Mouse (Mus musculus): ENCODE results near the gene Fam3a.
A peak's percentile ranks its signal among the peaks of the same experiment; 100 is the strongest.
"Not testable (repeated sequence)": the region's sequence is repeated elsewhere in the genome, so short reads cannot be mapped to it uniquely, and the experiment has no call there.

Gene Fam3a

DNA sequence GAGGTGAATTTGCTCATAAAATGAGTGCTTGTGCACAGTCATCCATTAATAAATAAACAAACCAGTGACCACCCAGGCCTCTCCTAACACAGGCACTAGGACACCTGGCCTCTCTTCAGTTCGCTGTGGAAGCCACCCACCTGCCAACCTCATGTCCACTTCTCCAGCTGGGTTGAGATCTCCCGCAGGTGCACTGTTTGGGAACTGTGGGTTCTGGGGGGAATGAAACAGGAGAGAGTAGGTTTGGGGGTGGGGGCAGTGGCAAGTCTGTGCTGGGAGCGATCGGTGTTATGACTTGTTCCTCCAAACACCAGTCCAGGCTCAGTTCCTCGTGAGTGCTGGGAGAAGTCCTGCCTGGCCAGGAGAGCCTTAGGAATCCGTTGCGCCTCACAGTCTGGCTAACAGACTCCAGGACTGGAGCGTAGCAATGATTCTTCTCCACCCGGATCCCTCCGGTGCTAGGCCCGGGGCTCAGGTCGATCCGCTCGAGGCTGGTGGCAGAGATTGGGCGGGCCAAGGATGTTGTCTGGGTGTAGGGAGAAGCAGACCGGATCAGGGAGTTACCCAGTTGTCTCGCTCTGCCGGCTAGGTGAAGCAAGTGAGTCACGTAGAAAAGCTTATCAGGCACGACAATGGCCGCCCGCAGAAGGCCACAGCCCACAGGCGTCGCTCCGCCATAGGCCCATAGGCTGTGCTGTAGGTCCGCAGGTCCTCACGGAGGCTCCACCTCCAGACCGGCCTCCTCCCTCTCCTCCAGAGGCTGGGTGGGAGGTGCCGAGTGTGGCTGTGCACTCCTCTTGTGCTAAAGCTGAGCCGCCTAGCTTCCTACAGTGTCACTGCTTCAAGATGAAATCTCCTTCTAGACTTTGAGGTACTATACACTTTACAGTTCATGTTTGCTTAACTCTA lies at the start of gene Fam3a, which contains the start of gene Ikbkg:
TSS of gene Fam3a (minus strand) at position 738 of the 909 bp plus-strand sequence.
TSS of gene Ikbkg (plus strand) at position 756 of the 909 bp plus-strand sequence.
- DNase-seq (ENCODE audit: low read depth, low spot score), result peak; percentile 95

DNA sequence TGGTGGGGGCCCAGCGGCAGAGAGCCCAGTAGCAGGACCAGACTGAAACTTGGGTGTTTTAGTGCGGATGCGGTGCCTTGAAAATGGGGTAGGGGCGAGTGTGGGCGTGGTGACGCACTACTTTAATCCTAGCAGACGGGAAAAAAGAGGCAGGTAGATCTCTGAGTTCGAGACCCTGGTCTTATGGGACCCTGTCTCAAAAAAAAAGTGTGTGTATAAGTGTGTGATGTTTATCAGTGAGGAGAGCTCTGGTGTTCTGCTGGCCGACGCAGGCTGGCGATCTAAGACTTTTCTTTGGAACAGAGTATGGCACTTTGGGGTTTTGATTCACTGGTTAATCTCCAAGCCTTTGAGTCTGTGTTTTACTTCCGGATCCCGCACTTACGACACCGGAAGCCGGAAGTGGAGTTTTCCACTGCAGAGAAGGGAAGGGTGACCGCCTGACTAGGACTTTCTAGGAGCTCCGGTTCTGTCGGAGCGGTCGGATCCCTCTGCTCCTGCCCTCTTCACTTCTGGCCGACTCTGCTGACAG lies 36.3 kb upstream of the Fam3a start:
- DNase-seq (ENCODE audit: low read depth, low spot score), result peak; percentile 87

DNA sequence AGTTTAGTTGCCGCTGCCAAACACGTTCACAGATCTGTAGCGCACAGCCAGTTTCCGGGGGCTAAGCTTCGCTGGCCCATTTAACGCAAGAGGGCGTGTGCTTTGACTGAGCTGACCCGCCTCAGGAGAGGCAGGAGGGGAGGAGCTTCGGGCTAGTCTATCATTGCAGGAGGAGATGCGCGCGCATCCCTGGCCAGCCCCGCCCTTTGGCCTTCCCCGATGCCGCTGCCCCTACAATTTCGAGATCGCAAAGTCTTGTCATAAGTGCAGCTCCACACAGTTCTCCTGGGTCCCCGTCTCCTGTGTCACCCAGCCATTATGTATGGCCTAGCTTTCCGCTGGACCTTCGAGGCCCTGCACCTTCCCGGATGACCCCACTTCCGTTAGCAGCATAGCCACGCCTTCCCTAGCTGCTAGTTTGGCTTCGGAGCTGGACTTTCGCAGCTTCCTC lies 35.8 kb upstream of the Fam3a start, which contains the start of gene G6pdx:
TSS of gene G6pdx (minus strand) at position 369 of the 451 bp plus-strand sequence.
- DNase-seq (ENCODE audit: low read depth, low spot score), result peak; percentile 92

DNA sequence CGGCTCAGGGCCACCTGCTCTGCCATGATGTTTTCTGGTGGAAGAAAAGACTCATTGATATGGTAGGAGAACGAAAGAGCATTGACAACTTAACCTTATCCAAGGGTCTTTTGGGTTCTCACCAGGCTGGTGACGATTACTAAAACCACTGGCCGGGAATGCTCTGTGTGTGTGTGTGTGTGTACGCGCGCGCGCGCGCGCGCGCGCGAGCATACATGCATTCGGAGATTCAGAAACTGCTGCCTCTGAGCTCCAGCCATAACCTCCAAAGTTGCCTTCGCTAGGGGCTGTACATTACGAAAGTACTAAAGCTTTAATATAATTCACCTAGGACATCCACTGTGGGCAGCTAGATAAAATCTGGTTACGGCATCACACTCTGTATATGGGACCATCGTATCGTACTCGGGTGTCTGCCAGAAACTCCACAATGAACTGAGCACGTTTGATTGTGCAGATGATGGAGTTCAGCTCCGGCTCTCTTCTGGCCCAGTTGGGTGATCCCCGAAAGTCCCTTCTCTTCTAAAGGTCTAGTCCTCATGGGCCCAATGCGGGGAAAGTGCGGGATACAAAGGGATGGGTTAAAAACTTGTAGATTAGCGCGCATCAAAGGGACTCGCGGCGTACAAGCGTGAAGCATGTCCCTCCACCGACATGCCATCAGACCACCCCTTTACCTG lies 35.2 kb upstream of the Fam3a start:
- DNase-seq (ENCODE audit: low read depth, low spot score), result peak; percentile 9

DNA sequence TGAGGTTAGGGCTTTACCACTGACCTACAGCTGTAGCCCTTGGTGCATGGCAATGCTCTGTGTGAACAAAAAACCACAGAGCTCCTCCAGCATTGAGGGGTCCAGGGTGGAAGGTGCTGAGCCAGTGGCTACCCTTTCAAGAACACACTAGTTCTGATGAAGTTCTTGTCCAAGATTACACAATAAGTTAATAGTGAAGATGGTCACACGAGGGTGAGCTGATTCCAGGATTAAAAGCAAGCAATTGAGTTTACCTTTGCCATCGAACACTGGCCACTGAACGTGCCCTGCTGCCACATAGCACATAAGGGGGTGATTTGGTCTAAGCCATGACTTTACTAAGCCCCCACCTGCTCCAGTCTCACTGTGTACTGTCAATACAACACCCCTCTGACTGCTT lies 34.0 kb upstream of the Fam3a start:
- no peak for DNase-seq (ENCODE audit: low read depth, low spot score)

DNA sequence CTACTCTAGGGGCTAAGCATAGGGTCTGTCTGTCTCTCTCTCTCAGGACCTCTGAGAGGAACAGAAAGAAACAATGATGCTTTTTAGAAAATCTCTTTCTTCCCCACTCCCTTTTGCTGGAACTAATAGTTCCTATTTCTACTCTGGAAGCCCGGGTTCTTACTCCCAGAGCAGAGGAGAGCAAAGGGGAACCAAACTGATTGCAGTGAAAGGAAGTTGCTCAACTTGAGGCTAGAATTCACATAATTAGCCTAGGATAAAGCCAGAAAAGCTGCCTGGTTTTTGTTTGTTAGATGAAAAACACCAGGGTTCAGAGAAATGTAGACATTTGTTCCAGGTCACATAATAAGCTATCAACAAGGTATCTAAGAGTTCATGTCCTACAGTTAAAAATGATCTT lies 33.2 kb upstream of the Fam3a start:
- no peak for DNase-seq (ENCODE audit: low read depth, low spot score)

DNA sequence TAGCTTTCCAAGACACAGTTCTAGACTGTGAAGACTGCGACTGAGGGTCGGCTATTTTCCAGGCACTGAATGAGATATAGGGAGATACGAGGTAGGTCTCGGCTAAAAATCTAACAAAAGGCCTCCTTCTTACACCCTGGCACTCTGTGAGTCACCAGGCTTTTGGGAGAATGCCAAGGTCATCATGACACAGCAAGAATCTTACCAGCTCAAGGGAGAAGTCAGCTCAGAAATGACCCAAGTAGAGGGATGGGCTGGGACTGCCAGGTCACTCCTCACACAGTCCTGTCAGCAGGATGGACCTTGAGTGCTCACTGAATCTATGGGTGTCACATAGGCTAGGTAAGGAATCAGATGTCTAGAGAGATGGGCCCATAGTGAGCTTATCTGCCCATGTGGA lies 32.1 kb upstream of the Fam3a start:
- DNase-seq (ENCODE audit: low read depth, low spot score), result no peak

DNA sequence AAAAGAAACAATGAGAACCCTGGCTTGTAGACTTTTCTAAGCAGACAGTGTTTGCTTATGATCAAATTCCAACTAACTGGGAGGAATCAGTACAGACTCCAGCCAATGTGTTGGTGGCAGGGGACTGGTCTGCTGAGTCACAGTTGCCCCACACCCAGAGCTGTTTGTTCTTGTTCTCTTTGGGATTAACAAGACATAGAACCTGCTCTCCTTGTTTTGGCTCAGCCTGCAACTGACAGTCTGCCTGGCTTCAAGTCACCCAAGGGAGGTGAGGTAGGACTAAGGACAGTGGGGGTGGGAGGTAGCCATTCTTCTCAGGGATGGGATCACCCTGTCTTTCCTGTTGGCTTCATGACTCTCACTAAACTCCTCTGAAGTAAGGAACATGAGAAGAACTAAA lies 31.4 kb upstream of the Fam3a start:
- DNase-seq (ENCODE audit: low read depth, low spot score), result no peak

DNA sequence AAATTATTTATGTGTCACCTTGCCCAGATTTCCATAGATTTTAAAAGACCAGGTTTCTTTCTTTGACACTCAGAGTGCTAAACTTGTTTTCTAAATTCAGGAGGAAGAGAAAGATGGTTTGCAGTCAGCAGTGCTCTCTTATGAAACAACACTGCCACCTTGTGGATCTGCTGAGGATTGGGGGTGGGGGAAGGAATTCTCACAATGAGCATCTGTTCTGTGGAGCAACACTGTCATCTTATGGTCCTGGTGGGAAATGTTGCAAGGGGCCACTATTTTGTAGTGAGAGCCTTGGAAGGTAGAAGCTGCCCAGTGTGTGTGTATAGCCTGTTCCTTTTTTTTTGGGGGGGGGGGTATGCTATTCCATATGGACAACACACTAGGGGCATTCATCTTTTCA lies 20.3 kb upstream of the Fam3a start:
- DNase-seq (ENCODE audit: low read depth, low spot score), result peak; percentile 75

DNA sequence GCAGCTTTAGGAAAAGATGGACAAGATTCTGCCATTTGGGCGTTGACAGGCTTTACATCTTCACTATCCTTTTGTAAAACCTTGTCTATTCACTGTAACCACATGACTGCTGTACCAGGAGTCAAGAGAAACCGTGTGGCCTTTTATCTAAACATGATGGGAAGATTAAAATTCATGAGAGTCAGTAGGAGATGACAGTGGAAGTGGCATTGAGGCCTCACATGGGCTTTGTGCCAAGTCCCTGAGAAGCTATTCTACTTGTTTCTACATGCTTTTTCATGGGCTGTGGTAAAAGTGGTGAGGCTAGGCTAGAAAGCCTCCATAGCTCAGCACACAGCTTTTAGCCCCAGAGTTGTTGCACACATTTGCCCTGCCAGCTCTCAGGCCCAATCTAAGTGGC lies 15.3 kb upstream of the Fam3a start:
- no peak for DNase-seq (ENCODE audit: low read depth, low spot score)

DNA sequence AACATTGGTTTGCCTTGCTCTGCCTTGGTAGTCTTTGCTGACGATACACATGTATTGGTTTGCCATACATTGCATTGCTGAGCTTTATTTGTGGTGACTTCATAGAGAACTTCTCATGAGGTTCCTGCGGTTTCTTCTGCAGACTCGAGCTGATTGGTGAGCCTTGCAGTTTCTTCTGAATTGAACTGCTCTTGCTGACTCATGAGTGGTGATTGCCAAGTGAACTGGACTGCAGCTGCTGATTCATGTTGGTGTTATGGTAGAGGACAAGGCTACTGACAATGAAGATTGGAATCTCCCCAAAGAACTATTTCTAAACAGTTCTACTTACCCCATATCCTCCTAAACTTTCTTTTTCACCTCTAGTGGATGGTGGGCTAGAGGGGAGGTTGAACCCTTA lies 7.1 kb upstream of the Fam3a start:
- DNase-seq (ENCODE audit: low read depth, low spot score), result no peak

DNA sequence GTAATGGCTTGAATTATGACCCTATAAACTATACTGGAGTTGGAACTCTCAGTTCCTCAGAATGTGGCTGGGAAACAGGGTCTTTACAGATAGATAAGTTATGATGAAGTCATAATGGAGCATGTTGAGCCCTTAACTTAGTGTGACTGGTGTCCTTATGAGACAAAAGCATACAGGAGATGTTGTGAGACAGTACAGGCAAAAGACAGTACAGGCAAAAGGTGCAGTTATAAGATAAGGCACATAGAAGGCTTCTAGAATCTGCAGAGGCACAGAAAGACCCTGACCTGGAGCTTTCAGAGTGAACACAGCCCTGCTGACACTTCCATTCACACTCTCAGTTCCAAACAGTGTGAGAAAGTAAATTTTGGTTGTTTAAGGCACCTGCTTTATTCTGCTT lies 4.9 kb downstream of the Fam3a start:
- no peak for DNase-seq (ENCODE audit: low read depth, low spot score)

DNA sequence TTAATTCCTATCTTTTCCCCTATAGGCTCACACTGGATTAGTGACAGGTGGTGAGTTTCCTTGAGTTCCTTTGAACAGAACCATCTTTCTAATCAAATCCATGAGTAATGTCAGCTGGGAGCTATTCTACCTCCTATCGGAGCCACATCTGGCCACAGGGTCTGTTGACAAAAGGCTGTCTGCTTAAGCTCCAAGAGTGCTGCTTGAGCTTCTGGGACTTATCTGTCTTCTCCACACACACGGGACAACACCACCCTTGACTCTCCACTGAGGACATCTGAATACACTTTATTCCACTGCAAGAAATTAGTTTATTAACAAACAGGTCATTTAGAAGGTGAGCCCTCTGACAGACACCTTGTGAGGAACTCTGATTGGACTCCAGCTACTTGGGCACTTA lies 8.6 kb downstream of the Fam3a start:
- no peak for DNase-seq (ENCODE audit: low read depth, low spot score)

DNA sequence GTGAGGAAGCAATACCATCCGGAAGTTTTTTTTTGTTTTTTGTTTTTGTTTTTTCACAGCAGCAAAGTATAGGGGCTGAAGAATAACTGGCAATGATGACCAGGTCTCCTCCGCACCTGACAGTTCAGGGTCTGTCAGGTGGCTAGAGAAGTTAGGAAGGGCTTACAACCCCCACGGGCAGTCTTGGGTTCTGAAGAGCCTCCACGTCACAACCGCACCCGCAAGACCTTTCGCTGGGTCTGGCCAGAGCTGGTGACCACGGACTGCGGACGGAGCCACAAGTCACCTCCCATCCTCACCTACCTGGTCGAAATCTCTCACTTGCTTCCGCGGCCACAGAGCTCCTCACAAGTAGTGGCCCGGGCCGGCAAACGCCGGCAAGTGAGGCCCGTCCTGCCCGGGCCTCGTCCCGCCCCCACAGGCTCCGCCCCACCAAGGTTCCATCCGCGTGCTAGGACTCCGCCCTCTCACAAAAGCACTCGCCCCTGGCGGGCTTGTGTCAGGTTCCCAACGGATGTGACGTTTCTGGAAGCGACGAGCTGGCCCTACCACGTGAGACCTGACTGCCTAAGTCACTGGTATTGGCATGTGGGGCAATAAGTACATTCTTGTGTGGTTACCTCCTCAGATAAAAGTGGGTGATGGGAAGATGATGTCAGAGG lies 20.1 kb downstream of the Fam3a start, which contains the start of the genes Ubl4a and Slc10a3:
TSS of gene Ubl4a (minus strand) at position 331 of the 662 bp plus-strand sequence.
TSS of gene Slc10a3 (minus strand) at position 462 of the 662 bp plus-strand sequence.
- DNase-seq (ENCODE audit: low read depth, low spot score), result peak; percentile 94

DNA sequence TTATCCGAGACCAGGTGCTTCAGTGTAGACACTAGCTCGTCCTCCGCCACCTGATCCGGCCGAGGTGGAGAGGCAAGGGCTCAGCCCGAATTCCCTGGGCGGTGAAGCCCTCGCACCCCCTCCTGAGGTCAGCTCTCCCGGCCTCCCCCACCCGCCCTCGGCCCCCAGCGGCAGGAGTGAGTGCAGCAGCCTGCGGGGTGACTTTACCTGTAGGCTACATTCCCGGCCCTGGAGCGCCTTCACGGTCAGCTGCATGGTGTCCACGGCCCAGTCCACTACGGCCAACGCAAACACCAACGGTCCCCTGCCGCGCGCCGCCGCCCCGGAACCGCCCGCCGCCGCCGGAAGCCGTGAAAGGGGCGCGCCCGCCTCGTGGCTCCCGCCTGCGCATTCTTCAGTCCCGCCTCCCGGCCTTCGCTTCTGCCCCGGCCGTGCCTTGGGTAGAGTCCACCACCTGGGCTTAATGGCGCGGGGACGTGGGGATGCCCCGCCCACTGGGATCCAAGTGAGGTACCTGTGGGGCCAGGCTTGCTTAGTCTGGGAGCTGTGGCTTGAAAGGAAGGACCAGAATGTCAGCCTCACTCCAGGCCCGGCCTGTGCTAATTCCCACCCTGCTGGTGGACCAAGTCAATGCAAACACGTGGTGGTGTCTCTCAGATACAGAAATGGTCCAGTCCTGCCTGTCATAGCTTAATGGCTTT lies 24.7 kb downstream of the Fam3a start:
- peak; percentile 69 for DNase-seq (ENCODE audit: low read depth, low spot score)

DNA sequence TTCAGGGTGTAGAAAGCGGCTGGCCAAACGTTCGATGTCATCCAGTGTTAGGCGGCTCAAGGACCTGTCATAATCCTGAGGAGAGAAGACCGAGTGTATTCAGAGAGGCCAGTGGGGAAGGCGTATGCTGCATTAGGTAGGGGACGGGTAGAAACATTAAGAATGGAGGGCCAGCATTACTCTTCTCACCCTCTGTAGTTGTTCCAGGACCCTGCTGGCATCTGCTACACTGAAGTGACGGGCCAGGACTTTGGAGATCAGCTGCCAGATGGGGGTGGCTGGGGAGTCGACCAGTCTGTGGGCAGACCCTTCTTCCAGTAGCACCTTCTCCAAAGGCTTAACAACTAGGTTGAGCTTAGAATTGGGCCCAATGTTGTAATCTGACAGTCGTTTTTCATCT lies 25.6 kb downstream of the Fam3a start:
- DNase-seq (ENCODE audit: low read depth, low spot score), result no peak

DNA sequence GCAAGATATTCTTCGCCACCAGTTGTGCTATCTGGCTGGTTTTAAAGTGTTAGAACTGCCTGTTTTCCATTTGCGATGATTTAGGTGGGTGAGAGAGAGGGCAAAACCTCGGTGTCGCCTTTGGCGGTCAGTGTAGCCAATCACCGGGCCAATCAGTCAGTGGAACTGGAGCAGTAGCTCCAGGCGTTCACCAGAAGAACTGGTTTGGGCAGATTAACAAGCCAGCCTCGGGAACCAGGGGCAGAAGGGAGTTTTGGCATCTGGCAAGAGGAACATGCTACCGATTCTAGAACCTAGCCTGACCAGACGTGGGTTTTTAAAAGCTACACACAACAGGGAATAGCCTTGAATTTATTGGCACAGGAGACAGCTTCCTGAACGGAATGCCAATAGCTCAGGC lies 33.9 kb downstream of the Fam3a start:
- DNase-seq (ENCODE audit: low read depth, low spot score), result peak; percentile 19

DNA sequence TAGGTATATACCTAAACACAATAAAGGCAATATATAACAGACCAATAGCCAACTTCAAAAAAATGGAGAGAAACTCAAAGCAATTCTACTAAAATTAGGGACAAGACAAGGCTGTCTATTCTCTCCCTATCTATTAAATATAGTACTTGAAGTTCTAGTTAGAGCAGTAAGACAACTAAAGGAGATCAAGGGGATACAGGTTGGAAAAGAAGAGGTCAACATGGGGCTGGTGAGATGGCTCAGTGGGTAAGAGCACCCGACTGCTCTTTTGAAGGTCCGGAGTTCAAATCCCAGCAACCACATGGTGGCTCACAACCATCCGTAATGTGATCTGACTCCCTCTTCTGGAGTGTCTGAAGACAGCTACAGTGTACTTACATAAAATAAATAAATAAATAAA lies 36.0 kb downstream of the Fam3a start:
- not testable (repeated sequence) for DNase-seq (ENCODE audit: low read depth, low spot score)

DNA sequence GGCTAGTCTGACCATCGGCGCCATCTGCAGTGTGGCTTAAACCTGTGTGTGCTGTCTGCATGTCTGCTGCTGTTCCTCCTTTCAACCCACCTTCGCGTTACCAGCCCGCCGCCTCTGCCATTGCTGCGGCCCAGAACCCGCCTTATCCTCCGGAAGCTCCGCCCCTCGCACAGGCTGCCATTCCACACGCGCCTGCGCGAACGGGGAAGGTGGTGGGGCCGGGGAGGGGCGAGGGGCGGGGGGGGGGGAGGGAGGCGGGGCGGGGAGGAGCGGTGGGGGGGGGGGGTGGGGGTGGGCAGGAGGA lies 39.7 kb downstream of the Fam3a start, which contains the start of gene Lage3:
TSS of gene Lage3 (minus strand) at position 152 of the 304 bp plus-strand sequence.
- DNase-seq (ENCODE audit: low read depth, low spot score), result peak; percentile 82

DNA sequence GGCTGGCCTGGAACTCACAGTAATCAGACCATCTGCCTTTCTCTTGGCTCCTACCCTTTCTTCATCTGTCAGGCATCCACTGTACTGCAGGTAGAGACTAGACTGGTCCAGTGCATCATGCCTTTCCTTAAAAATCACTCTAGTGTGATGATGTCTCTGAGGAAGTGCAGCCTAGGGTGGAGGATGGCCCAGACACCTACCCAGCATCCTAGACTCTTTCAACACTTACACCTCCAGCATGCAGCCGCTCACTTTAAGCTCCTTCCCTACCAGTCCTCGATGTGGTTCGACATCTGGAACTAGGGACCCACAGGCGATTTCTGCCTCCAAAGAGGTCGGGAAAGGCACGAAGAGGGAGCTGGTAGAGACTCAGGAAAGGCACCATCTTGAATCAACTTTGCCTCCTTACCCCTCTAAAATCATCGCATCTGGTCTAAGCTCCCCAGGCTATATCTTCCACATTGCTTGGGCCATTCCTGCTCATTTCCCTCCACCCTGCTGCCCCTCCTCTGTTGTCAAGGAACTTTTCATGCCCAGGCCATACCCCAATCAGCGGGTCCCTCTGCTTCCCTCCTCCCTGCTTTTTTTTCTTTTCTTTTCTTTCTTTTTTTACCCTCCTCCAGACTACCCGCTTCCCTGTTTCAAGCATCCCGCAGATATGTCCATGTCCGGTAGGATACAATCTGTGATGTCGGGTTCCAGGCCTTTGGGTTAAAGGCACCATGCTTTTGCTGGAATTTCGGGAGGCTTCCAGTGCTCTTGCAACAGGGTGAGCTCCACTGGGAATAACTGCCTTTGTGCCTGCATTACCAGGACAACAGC lies 40.2 kb downstream of the Fam3a start:
- peak; percentile 16 for DNase-seq (ENCODE audit: low read depth, low spot score)

All from ZHBTc4 (cell line).